Mouse (Mus musculus): ENCODE results near the gene Slc9b1. TPM values are rescaled to one million over a fixed set of nuclear protein-coding genes. Genes with fewer than 3 reads are reported as not detected.

Slc9b1 gene
- polyA plus RNA-seq, 1 experiment from 2014 or later = 0.17 TPM

- Histone ChIP-seq H3K9ac (ENCODE audit: low read length) (no peak overlapping the region), H3K27me3 (ENCODE audit: control insufficient read depth, insufficient read depth, low read length) (no peaks in the 10 kb centered on the region), H3K36me3 (ENCODE audit: control insufficient read depth, insufficient read depth, low read length) (no peaks in the 10 kb centered on the region), H3K4me2 (ENCODE audit: low read depth) (no peak overlapping the region), H3K27ac (ENCODE audit: low read depth, low read length) (no peak overlapping the region), H3K4me1 (ENCODE audit: control insufficient read depth, insufficient read depth, low read length) (0 out of 2 replicates have a peak, but pooled peaks cover 6% of the 10 kb centered on the region), H3K4me3 (ENCODE audit: low read depth, low read length) (no peak overlapping the region), H3K9me3 (ENCODE audit: control insufficient read depth, low read length) (no peaks in the 10 kb centered on the region)
- 86% methylated on average over 3 of the region's 3 CpGs for WGBS
- DNase-seq (ENCODE audit: low spot score) (no peak), ATAC-seq (ENCODE audit: insufficient read depth, low FRiP score, low TSS enrichment) (no peak)
Measured at GRCm38 (mm10) chr3:135417245-135417644, 69.4 kb downstream of the Slc9b1 start.

- Histone ChIP-seq H3K4me2 (ENCODE audit: low read depth) (no peak overlapping the region), H3K36me3 (ENCODE audit: control insufficient read depth, insufficient read depth, low read length) (no peaks in the 10 kb centered on the region), H3K4me3 (ENCODE audit: low read depth, low read length) (no peak overlapping the region), H3K4me1 (ENCODE audit: control insufficient read depth, insufficient read depth, low read length) (0 out of 2 replicates have a peak, but pooled peaks cover 3% of the 10 kb centered on the region), H3K27me3 (ENCODE audit: control insufficient read depth, insufficient read depth, low read length) (no peaks in the 10 kb centered on the region), H3K9me3 (ENCODE audit: control insufficient read depth, low read length) (no peaks in the 10 kb centered on the region), H3K9ac (ENCODE audit: low read length) (no peak overlapping the region), H3K27ac (ENCODE audit: low read depth, low read length) (no peak overlapping the region)
- DNase-seq (ENCODE audit: low spot score) = no peak
- ATAC-seq (ENCODE audit: insufficient read depth, low FRiP score, low TSS enrichment) = no peak
- WGBS = 86% methylated on average over 3 of the region's 3 CpGs
Measured at GRCm38 (mm10) chr3:135417799-135418198, 70.0 kb downstream of the Slc9b1 start.

- ATAC-seq (ENCODE audit: insufficient read depth, low FRiP score, low TSS enrichment) (no peak), DNase-seq (ENCODE audit: low spot score) (no peak)
- Histone ChIP-seq H3K9me3 (ENCODE audit: control insufficient read depth, low read length) (no peaks in the 10 kb centered on the region), H3K27ac (ENCODE audit: low read depth, low read length) (no peak overlapping the region), H3K4me2 (ENCODE audit: low read depth) (no peak overlapping the region), H3K4me1 (ENCODE audit: control insufficient read depth, insufficient read depth, low read length) (peaks cover 8% of the 10 kb centered on the region; the same call in 1 of the 2 replicates), H3K27me3 (ENCODE audit: control insufficient read depth, insufficient read depth, low read length) (no peaks in the 10 kb centered on the region), H3K36me3 (ENCODE audit: control insufficient read depth, insufficient read depth, low read length) (no peaks in the 10 kb centered on the region), H3K4me3 (ENCODE audit: low read depth, low read length) (no peak overlapping the region), H3K9ac (ENCODE audit: low read length) (no peak overlapping the region)
- 88% methylated on average over 9 of the region's 9 CpGs for WGBS
Measured at GRCm38 (mm10) chr3:135420542-135421309, 72.9 kb downstream of the Slc9b1 start.

- Histone ChIP-seq H3K4me2 (ENCODE audit: low read depth) (no peak overlapping the region), H3K4me1 (ENCODE audit: control insufficient read depth, insufficient read depth, low read length) (peaks cover 8% of the 10 kb centered on the region; the same call in 1 of the 2 replicates), H3K9ac (ENCODE audit: low read length) (no peak overlapping the region), H3K4me3 (ENCODE audit: low read depth, low read length) (no peak overlapping the region), H3K36me3 (ENCODE audit: control insufficient read depth, insufficient read depth, low read length) (no peaks in the 10 kb centered on the region), H3K9me3 (ENCODE audit: control insufficient read depth, low read length) (no peaks in the 10 kb centered on the region), H3K27me3 (ENCODE audit: control insufficient read depth, insufficient read depth, low read length) (no peaks in the 10 kb centered on the region), H3K27ac (ENCODE audit: low read depth, low read length) (no peak overlapping the region)
- ATAC-seq (ENCODE audit: insufficient read depth, low FRiP score, low TSS enrichment) (no peak), DNase-seq (ENCODE audit: low spot score) (no peak)
Measured at GRCm38 (mm10) chr3:135421310-135421594, 73.4 kb downstream of the Slc9b1 start.

- peaks cover 8% of the 10 kb centered on the region; the same call in 1 of the 2 replicates for H3K4me1 ChIP-seq (ENCODE audit: control insufficient read depth, insufficient read depth, low read length)
- H3K36me3 ChIP-seq (ENCODE audit: control insufficient read depth, insufficient read depth, low read length) = no peaks in the 10 kb centered on the region
- H3K9me3 ChIP-seq (ENCODE audit: control insufficient read depth, low read length) = no peaks in the 10 kb centered on the region
- 31% methylated on average over 8 of the region's 8 CpGs for WGBS
- H3K9ac ChIP-seq (ENCODE audit: low read length) = peak overlapping the region; percentile 81
- peak overlapping the region; percentile 83 for H3K27ac ChIP-seq (ENCODE audit: low read depth, low read length)
- H3K4me3 ChIP-seq (ENCODE audit: low read depth, low read length) = peak overlapping the region; percentile 75
- peak overlapping the region; percentile 79 for H3K4me2 ChIP-seq (ENCODE audit: low read depth)
- ATAC-seq (ENCODE audit: insufficient read depth, low FRiP score, low TSS enrichment) (no peak; the same call in 1 of the 2 replicates), DNase-seq (ENCODE audit: low spot score) (no peak)
- H3K27me3 ChIP-seq (ENCODE audit: control insufficient read depth, insufficient read depth, low read length) = no peaks in the 10 kb centered on the region
Measured at GRCm38 (mm10) chr3:135422232-135422855, 74.5 kb downstream of the Slc9b1 start.

GRCm38 (mm10) chr3:135422856-135423607, 75.2 kb downstream of the Slc9b1 start:
- Histone ChIP-seq H3K27me3 (ENCODE audit: control insufficient read depth, insufficient read depth, low read length) (no peaks in the 10 kb centered on the region), H3K27ac (ENCODE audit: low read depth, low read length) (peak overlapping the region; percentile 83), H3K4me3 (ENCODE audit: low read depth, low read length) (peak overlapping the region; percentile 75), H3K36me3 (ENCODE audit: control insufficient read depth, insufficient read depth, low read length) (no peaks in the 10 kb centered on the region), H3K9ac (ENCODE audit: low read length) (peak overlapping the region; percentile 81), H3K9me3 (ENCODE audit: control insufficient read depth, low read length) (no peaks in the 10 kb centered on the region), H3K4me2 (ENCODE audit: low read depth) (peak overlapping the region; percentile 79), H3K4me1 (ENCODE audit: control insufficient read depth, insufficient read depth, low read length) (peaks cover 8% of the 10 kb centered on the region; the same call in 1 of the 2 replicates)
- peak; percentile 94 for DNase-seq (ENCODE audit: low spot score)
- WGBS = under 1% methylated on average over 92 of the region's 103 CpGs
- peak; percentile 98 for ATAC-seq (ENCODE audit: insufficient read depth, low FRiP score, low TSS enrichment)

GRCm38 (mm10) chr3:135423608-135424212, 75.9 kb downstream of the Slc9b1 start, which contains the start of gene Cisd2:
TSS of gene Cisd2 (minus strand) at chr3:135423925.
- H3K36me3 ChIP-seq (ENCODE audit: control insufficient read depth, insufficient read depth, low read length) = no peaks in the 10 kb centered on the region
- H3K27me3 ChIP-seq (ENCODE audit: control insufficient read depth, insufficient read depth, low read length) = no peaks in the 10 kb centered on the region
- peaks cover 8% of the 10 kb centered on the region; the same call in 1 of the 2 replicates for H3K4me1 ChIP-seq (ENCODE audit: control insufficient read depth, insufficient read depth, low read length)
- peak within 1 kb of the TSS; percentile 75 for H3K4me3 ChIP-seq (ENCODE audit: low read depth, low read length)
- DNase-seq (ENCODE audit: low spot score) = no peak
- peak within 1 kb of the TSS; percentile 79 for H3K4me2 ChIP-seq (ENCODE audit: low read depth)
- H3K9me3 ChIP-seq (ENCODE audit: control insufficient read depth, low read length) = no peaks in the 10 kb centered on the region
- 5% methylated on average over 8 of the region's 8 CpGs for WGBS
- H3K27ac ChIP-seq (ENCODE audit: low read depth, low read length) = peak within 1 kb of the TSS; percentile 83
- H3K9ac ChIP-seq (ENCODE audit: low read length) = peak within 1 kb of the TSS; percentile 81
- ATAC-seq (ENCODE audit: insufficient read depth, low FRiP score, low TSS enrichment) = no peak; the same call in 1 of the 2 replicates

GRCm38 (mm10) chr3:135436901-135437616, 89.2 kb downstream of the Slc9b1 start:
- peak overlapping the region; percentile 66 for H3K4me3 ChIP-seq (ENCODE audit: low read depth, low read length)
- peak overlapping the region; percentile 66 for H3K9ac ChIP-seq (ENCODE audit: low read length)
- no peaks in the 10 kb centered on the region for H3K27me3 ChIP-seq (ENCODE audit: control insufficient read depth, insufficient read depth, low read length)
- H3K27ac ChIP-seq (ENCODE audit: low read depth, low read length) = peak overlapping the region; percentile 80
- 49% methylated on average over 14 of the region's 14 CpGs for WGBS
- H3K36me3 ChIP-seq (ENCODE audit: control insufficient read depth, insufficient read depth, low read length) = no peaks in the 10 kb centered on the region
- H3K4me1 ChIP-seq (ENCODE audit: control insufficient read depth, insufficient read depth, low read length) = peaks cover 10% of the 10 kb centered on the region; the same call in 1 of the 2 replicates
- ATAC-seq (ENCODE audit: insufficient read depth, low FRiP score, low TSS enrichment) (no peak), DNase-seq (ENCODE audit: low spot score) (no peak)
- H3K4me2 ChIP-seq (ENCODE audit: low read depth) = peak overlapping the region; percentile 52
- no peaks in the 10 kb centered on the region for H3K9me3 ChIP-seq (ENCODE audit: control insufficient read depth, low read length)

Data from neural tube, embryonic 11.5 days (tissue).